Mouse (Mus musculus): ENCODE data around the gene Olfr735.

GRCm38 (mm10) chr14:50360480-50360879, 11.8 kb upstream of the Olfr735 start:
- TF ChIP-seq POLR2A (IDR thresholded peaks at IDR 0.05; ENCODE audit: borderline replicate concordance, insufficient read depth, low read length): no peak
- TF ChIP-seq CTCF (IDR thresholded peaks at IDR 0.05; ENCODE audit: borderline replicate concordance, insufficient read depth, low read depth, low read length): no peak
